8 mouse cellular contexts compared by ENCODE assay signal in the genomic region with DNA sequence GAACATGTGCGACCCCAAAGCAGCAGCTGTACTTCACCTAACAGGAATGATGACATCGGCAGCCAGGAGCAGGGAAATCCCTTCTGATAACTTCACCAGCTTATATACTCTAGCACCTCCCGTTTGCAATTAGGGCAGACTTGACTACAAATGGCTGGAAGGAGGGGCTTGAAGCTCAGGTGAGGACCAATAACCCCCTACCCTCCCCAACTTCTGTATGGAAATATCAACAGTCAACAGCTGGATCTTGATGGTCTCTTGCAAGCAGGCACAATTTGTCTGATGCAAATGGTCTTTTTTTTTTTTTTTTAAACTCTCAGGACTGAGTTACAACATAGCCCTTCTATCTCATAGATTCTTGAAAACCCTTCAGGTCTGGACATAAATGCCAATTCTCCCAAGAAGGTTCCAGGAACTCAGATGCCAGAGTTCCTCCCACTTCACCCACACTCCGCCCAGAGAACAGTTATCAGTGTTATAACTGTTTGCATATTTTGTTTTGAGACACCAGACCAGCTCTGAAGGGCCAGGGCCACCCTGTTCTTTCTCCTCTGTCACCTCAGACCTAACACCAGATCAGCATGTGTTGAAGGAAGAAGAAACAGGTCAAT. TPM values are rescaled to one million over a fixed set of nuclear protein-coding genes. Genes with fewer than 3 reads are reported as not detected.
DNase-seq lines count a peak whose midpoint lies in the region; ATAC-seq lines count a peak whose summit lies in the region.

TSS of gene Tet3 (minus strand) at position 51 of the 611 bp plus-strand sequence.

- peaks cover 9% of the 10 kb centered on the region for H3K36me3 ChIP-seq in embryonic facial prominence, embryonic 10.5 days (replicated peaks)
- no peaks in the 10 kb centered on the region for H3K36me3 ChIP-seq in heart, embryonic 11.5 days (ENCODE audit: control insufficient read depth, insufficient read depth, low read length)
- no peaks in the 10 kb centered on the region for H3K36me3 ChIP-seq in midbrain, embryonic 16.5 days (ENCODE audit: control insufficient read depth, insufficient read depth, low read length)

- no peak within 1 kb of the TSS for H3K9ac ChIP-seq in heart, embryonic 11.5 days (ENCODE audit: low read depth, low read length)
- H3K9ac ChIP-seq in midbrain, embryonic 16.5 days (ENCODE audit: low read depth, low read length): no peak within 1 kb of the TSS

- no peak within 1 kb of the TSS for H3K4me2 ChIP-seq in heart, embryonic 11.5 days
- H3K4me2 ChIP-seq in midbrain, embryonic 16.5 days (ENCODE audit: low read length): no peak within 1 kb of the TSS

- DNase-seq in layer of hippocampus, adult 18-20 months (ENCODE audit: low spot score in 2 of 2): no peak
- no peak for DNase-seq in layer of hippocampus, adult 11-12 months (ENCODE audit: low spot score)
- DNase-seq in embryonic facial prominence, embryonic 10.5 days (ENCODE audit: low spot score): no peak
- no peak for DNase-seq in layer of hippocampus, postnatal 36 days
- DNase-seq in cerebellum, adult 11 months: no peak
- DNase-seq in cerebellum, adult 11-12 months: no peak

- no peaks in the 10 kb centered on the region for H3K9me3 ChIP-seq in embryonic facial prominence, embryonic 10.5 days
- H3K9me3 ChIP-seq in heart, embryonic 11.5 days (replicated peaks; ENCODE audit: control insufficient read depth, low read length): no peaks in the 10 kb centered on the region
- no peaks in the 10 kb centered on the region for H3K9me3 ChIP-seq in midbrain, embryonic 16.5 days (replicated peaks; ENCODE audit: control insufficient read depth, low read length, poor library complexity, severe bottlenecking)

- no peak within 1 kb of the TSS for H3K4me3 ChIP-seq in embryonic facial prominence, embryonic 10.5 days
- H3K4me3 ChIP-seq in heart, embryonic 11.5 days (ENCODE audit: low read depth, low read length): no peak within 1 kb of the TSS
- no peak within 1 kb of the TSS for H3K4me3 ChIP-seq in midbrain, embryonic 16.5 days (ENCODE audit: low read depth, low read length)

- no peak within 1 kb of the TSS for H3K27ac ChIP-seq in embryonic facial prominence, embryonic 10.5 days (replicated peaks)
- no peak within 1 kb of the TSS for H3K27ac ChIP-seq in heart, embryonic 11.5 days (ENCODE audit: low read depth, low read length)
- no peak within 1 kb of the TSS for H3K27ac ChIP-seq in midbrain, embryonic 16.5 days (ENCODE audit: low read length)

- H3K4me1 ChIP-seq in embryonic facial prominence, embryonic 10.5 days: peaks cover 58% of the 10 kb centered on the region
- H3K4me1 ChIP-seq in heart, embryonic 11.5 days (ENCODE audit: control insufficient read depth, insufficient read depth, low read length): peaks cover 31% of the 10 kb centered on the region
- H3K4me1 ChIP-seq in midbrain, embryonic 16.5 days (ENCODE audit: control insufficient read depth, insufficient read depth, low read length): peaks cover 16% of the 10 kb centered on the region

- H3K27me3 ChIP-seq in embryonic facial prominence, embryonic 10.5 days (replicated peaks; ENCODE audit: low read depth, poor library complexity, severe bottlenecking): no peaks in the 10 kb centered on the region
- no peaks in the 10 kb centered on the region for H3K27me3 ChIP-seq in heart, embryonic 11.5 days (ENCODE audit: control insufficient read depth, insufficient read depth, low read length)
- no peaks in the 10 kb centered on the region for H3K27me3 ChIP-seq in midbrain, embryonic 16.5 days (ENCODE audit: control insufficient read depth, insufficient read depth, low read depth, low read length)

- ATAC-seq in heart, embryonic 11.5 days (replicated peaks; ENCODE audit: insufficient number of reproducible peaks, low FRiP score, low TSS enrichment): no peak
- ATAC-seq in midbrain, embryonic 16.5 days: no peak

- 74% methylated on average over 4 of the region's 4 CpGs for WGBS in embryonic facial prominence, embryonic 10.5 days
- 49% methylated on average over 4 of the region's 4 CpGs for WGBS in heart, embryonic 11.5 days (ENCODE audit: insufficient replicate concordance)
- 81% methylated on average over 4 of the region's 4 CpGs for WGBS in midbrain, embryonic 16.5 days

RNA-seq across cellular contexts. Expression of gene Tet3, which starts in this region (rescaled TPM):
- 10 to 100 TPM; 53.2 to 58.7 TPM for total RNA-seq in layer of hippocampus, adult 18-20 months (2021)
- 45.1 and 50.0 TPM in 2 replicates for polyA plus RNA-seq in embryonic facial prominence, embryonic 10.5 days (2016; fragmentation: Nextera tagmentation; extraction: Ambion mirVana)
- 25.0 and 30.3 TPM in 2 replicates for polyA plus RNA-seq in heart, embryonic 11.5 days (2014; fragmentation: Nextera tagmentation; extraction: Ambion mirVana)
- total RNA-seq in layer of hippocampus, postnatal 36 days (2021): 10 to 100 TPM; 58.9 to 67.8 TPM
- 51.9 and 53.2 TPM in 2 replicates for polyA plus RNA-seq in midbrain, embryonic 16.5 days (2015; fragmentation: Nextera tagmentation; extraction: Ambion mirVana)
